Mouse (Mus musculus) intestine, embryonic 14.5 days (tissue): ENCODE data around the gene Zfp2. TPM values are rescaled to one million over a fixed set of nuclear protein-coding genes. Genes with fewer than 3 reads are reported as not detected.
A peak's percentile ranks its signal among the peaks of the same experiment; 100 is the strongest.

ENCODE experiments used
- ATAC-seq: fragments of 200-750 bp; cut with Nextera tagmentation; replicated peaks from 2 replicates; pipeline ENCODE4 v1.8.0; 2017; ENCODE audit warnings: low read depth, moderate number of reproducible peaks, moderate TSS enrichment, moderate library complexity; ENCODE audit not compliant: low FRiP score, low TSS enrichment
- DNase-seq: peaks from one replicate; pipeline ENCODE4 v3.0.0-alpha.2; 2018; ENCODE audit warnings: low spot score
- H3K27ac ChIP-seq: fragments of 300-500 bp; sonication (generic); 2 replicates; pipeline ENCODE4 v1.5.1; 2014; ENCODE audit warnings: low read depth, mild to moderate bottlenecking, control low read depth
- H3K27me3 ChIP-seq: fragments of 300-500 bp; sonication (generic); replicated peaks from 2 replicates; pipeline ENCODE4 v1.6.1; 2014; ENCODE audit warnings: low read length, control low read depth; ENCODE audit not compliant: control insufficient read depth, insufficient read depth
- H3K36me3 ChIP-seq: fragments of 300-500 bp; sonication (generic); 2 replicates; pipeline ENCODE4 v1.6.1; 2014; ENCODE audit warnings: low read length, control low read depth; ENCODE audit not compliant: control insufficient read depth, insufficient read depth
- H3K4me1 ChIP-seq: fragments of 300-500 bp; sonication (generic); replicated peaks from 2 replicates; pipeline ENCODE4 v1.6.1; 2014; ENCODE audit warnings: low read length, control low read depth, mixed read lengths; ENCODE audit not compliant: control insufficient read depth, insufficient read depth
- H3K4me2 ChIP-seq: fragments of 300-500 bp; sonication (generic); 2 replicates; pipeline ENCODE4 v1.6.1; 2014; ENCODE audit warnings: low read length
- H3K4me3 ChIP-seq: fragments of 300-500 bp; sonication (generic); 2 replicates; pipeline ENCODE4 v1.5.1; 2014; ENCODE audit warnings: low read depth, low read length, control low read depth, mixed read lengths
- H3K9ac ChIP-seq: fragments of 300-500 bp; sonication (generic); 2 replicates; pipeline ENCODE4 v1.6.1; 2014; ENCODE audit warnings: mild to moderate bottlenecking, low read length
- H3K9me3 ChIP-seq: fragments of 300-500 bp; sonication (generic); 2 replicates; pipeline ENCODE4 v1.6.1; 2016; ENCODE audit warnings: low read length, control low read depth; ENCODE audit not compliant: control insufficient read depth
- WGBS: fragments of 180-500 bp; shearing (Covaris S2); extraction: QIAGEN DNeasy Blood & Tissue Kit; methylation state at CpG from one replicate; pipeline ENCODE4 v1.1.7; 2014; 5-methylcytosine and 5-hydroxymethylcytosine counted together
- polyA plus RNA-seq: library from polyadenylated mRNA; unstranded; fragments of >200 nt; fragmentation: Nextera tagmentation; extraction: Ambion mirVana; gene quantifications from 2 replicates; pipeline ENCODE4 v1.2.1, GENCODE M21; 2014

Zfp2 gene
- polyA plus RNA-seq, 1 experiment from 2014 or later, result 11.4 TPM

DNA sequence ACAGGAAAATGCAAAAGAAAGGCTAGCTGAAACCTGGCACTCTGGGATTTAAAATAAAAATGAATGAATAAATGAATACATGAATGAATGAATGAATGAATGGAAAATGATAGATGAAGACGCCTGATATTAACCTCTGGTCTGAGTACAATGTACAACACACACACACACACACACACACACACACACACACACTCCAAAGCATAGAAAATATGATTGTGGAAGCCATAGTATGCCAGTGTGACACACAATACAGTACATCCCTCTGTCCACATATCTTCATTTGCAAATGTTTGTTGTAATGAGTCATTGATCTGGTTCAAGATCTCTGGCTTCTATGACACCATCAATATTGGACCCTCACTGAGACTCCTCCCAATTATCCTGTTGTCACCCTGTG lies 16.1 kb upstream of the Zfp2 start:
- H3K36me3 ChIP-seq, result no peaks in the 10 kb centered on the region
- no peak for ATAC-seq
- no peaks in the 10 kb centered on the region for H3K9me3 ChIP-seq
- 78% methylated on average over 1 of the region's 1 CpGs for WGBS
- no peak overlapping the region for H3K9ac ChIP-seq
- H3K4me1 ChIP-seq, result 0 out of 2 replicates have a peak, but pooled peaks cover 5% of the 10 kb centered on the region
- peak overlapping the region; percentile 48; the same call in 1 of the 2 replicates for H3K4me3 ChIP-seq
- no peak for DNase-seq
- H3K4me2 ChIP-seq, result peak overlapping the region; percentile 98
- no peak overlapping the region for H3K27ac ChIP-seq
- H3K27me3 ChIP-seq, result no peaks in the 10 kb centered on the region

- H3K27ac ChIP-seq, result no peak within 1 kb of the TSS
- ATAC-seq (peak; percentile 92), DNase-seq (peak; percentile 90)
- H3K9me3 ChIP-seq, result no peaks in the 10 kb centered on the region
- H3K27me3 ChIP-seq, result no peaks in the 10 kb centered on the region
- H3K9ac ChIP-seq, result peak within 1 kb of the TSS; percentile 41
- H3K4me2 ChIP-seq, result peak within 1 kb of the TSS; percentile 98
- peak within 1 kb of the TSS; percentile 48 for H3K4me3 ChIP-seq
- 0 out of 2 replicates have a peak, but pooled peaks cover 5% of the 10 kb centered on the region for H3K4me1 ChIP-seq
- H3K36me3 ChIP-seq, result no peaks in the 10 kb centered on the region
- under 1% methylated on average over 18 of the region's 18 CpGs for WGBS
Measured at GRCm38 (mm10) chr11:50931451-50931866, 15.5 kb upstream of the Zfp2 start, which contains the start of gene Zfp354b. TSS of gene Zfp354b (minus strand) at chr11:50931633.

DNA sequence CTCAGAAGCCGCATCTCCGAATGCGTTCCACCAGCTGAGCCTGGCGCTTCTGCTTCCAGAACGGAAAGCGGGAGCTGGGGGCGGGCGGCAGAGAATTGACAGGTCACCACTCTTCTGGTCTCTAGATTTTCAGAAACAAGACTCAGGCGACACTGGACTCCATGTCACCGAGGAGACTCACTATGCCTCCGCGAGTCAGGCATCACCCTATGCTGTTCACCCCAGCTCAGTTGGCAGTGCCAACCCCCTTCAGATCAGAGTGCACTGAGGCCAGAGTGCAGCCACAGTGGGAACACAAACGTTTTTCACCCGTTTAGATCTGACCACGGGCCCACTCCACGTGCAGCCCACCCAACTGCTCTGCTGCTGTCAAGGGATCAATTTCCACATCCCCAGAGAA lies 15.1 kb upstream of the Zfp2 start:
- 2% methylated on average over 16 of the region's 16 CpGs for WGBS
- ATAC-seq, result peak; percentile 73
- peak overlapping the region; percentile 41 for H3K9ac ChIP-seq
- H3K9me3 ChIP-seq, result no peaks in the 10 kb centered on the region
- no peaks in the 10 kb centered on the region for H3K36me3 ChIP-seq
- DNase-seq, result no peak
- no peak overlapping the region for H3K27ac ChIP-seq
- 0 out of 2 replicates have a peak, but pooled peaks cover 5% of the 10 kb centered on the region for H3K4me1 ChIP-seq
- no peaks in the 10 kb centered on the region for H3K27me3 ChIP-seq
- peak overlapping the region; percentile 98 for H3K4me2 ChIP-seq
- peak overlapping the region; percentile 48 for H3K4me3 ChIP-seq

GRCm38 (mm10) chr11:50930469-50931014 lies 14.6 kb upstream of the Zfp2 start:
- Histone ChIP-seq H3K36me3 (no peaks in the 10 kb centered on the region), H3K27me3 (no peaks in the 10 kb centered on the region), H3K4me2 (peak overlapping the region; percentile 98), H3K27ac (no peak overlapping the region), H3K9ac (peak overlapping the region; percentile 41), H3K4me3 (peak overlapping the region; percentile 48), H3K9me3 (no peaks in the 10 kb centered on the region), H3K4me1 (0 out of 2 replicates have a peak, but pooled peaks cover 5% of the 10 kb centered on the region)
- WGBS, result 22% methylated on average over 14 of the region's 14 CpGs
- ATAC-seq (no peak), DNase-seq (peak; percentile 59)

DNA sequence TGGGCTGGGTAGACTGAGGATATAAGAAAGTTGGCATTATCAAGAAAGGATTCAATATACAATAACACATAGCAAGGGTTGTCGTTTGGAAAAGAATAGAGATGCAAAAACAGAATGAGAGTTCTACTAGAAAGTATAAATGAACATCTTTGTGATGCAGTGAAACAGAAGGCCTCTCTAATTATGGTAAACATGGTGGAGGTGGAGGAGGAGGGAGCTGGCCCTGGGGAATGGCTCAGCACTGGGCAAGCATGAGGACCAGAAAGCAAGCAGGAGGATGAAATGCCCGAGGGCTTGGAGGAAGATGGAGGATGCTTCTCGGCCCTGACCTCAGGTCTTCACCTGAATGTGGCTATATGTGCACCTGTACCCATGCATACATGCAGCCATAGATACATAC lies 1.5 kb downstream of the Zfp2 start:
- Histone ChIP-seq H3K4me1 (no peaks in the 10 kb centered on the region), H3K36me3 (peaks cover 31% of the 10 kb centered on the region), H3K27ac (no peak overlapping the region), H3K27me3 (no peaks in the 10 kb centered on the region), H3K4me3 (no peak overlapping the region), H3K9ac (no peak overlapping the region), H3K4me2 (no peak overlapping the region), H3K9me3 (0 out of 2 replicates have a peak, but pooled peaks cover 5% of the 10 kb centered on the region)
- DNase-seq (no peak), ATAC-seq (no peak)
- 96% methylated on average over 3 of the region's 3 CpGs for WGBS

- Histone ChIP-seq H3K4me3 (no peak overlapping the region), H3K27ac (no peak overlapping the region)
- 96% methylated on average over 1 of the region's 1 CpGs for WGBS
Measured at GRCm38 (mm10) chr11:50913301-50913700, 2.7 kb downstream of the Zfp2 start.

GRCm38 (mm10) chr11:50908136-50908535 lies 7.8 kb downstream of the Zfp2 start:
- Histone ChIP-seq H3K9ac (no peak overlapping the region), H3K27ac (no peak overlapping the region), H3K36me3 (peaks cover 81% of the 10 kb centered on the region), H3K4me3 (no peak overlapping the region), H3K27me3 (no peaks in the 10 kb centered on the region), H3K9me3 (peaks cover 14% of the 10 kb centered on the region; the same call in 1 of the 2 replicates), H3K4me1 (no peaks in the 10 kb centered on the region), H3K4me2 (no peak overlapping the region)
- no peak for DNase-seq
- WGBS, result 91% methylated on average over 5 of the region's 5 CpGs
- ATAC-seq, result no peak

More at GRCm38 (mm10) chr11:50913301-50913700, 2.7 kb downstream of the Zfp2 start:
- H3K36me3 ChIP-seq, result peaks cover 39% of the 10 kb centered on the region
- H3K27me3 ChIP-seq, result no peaks in the 10 kb centered on the region
- ATAC-seq (no peak), DNase-seq (no peak)
- 0 out of 2 replicates have a peak, but pooled peaks cover 5% of the 10 kb centered on the region for H3K9me3 ChIP-seq
- no peaks in the 10 kb centered on the region for H3K4me1 ChIP-seq
- no peak overlapping the region for H3K4me2 ChIP-seq
- no peak overlapping the region for H3K9ac ChIP-seq

DNA sequence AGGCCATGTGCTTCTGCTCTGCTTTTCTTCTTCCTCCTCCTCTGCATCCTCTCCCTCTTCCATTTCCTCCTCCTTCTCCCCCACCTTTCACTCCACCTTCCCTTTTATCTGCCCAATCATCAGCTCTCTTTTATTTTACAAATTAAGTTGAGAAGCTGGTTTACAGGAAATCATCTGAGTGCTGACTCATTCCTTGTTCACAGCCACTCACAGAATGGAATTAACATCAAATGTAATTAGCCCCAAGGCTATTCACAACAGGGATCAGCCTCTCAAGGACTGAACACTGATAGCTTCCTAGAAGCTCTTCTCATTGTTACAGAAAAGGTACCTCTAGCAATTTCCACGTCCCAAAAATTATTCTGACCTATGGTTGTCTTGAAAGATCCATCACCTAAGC lies 18.6 kb downstream of the Zfp2 start:
- H3K4me3 ChIP-seq, result no peak overlapping the region
- DNase-seq (no peak), ATAC-seq (no peak)
- peaks cover 47% of the 10 kb centered on the region for H3K9me3 ChIP-seq
- peaks cover 28% of the 10 kb centered on the region for H3K36me3 ChIP-seq
- WGBS, result 74% methylated on average over 1 of the region's 1 CpGs
- no peak overlapping the region for H3K4me2 ChIP-seq
- no peaks in the 10 kb centered on the region for H3K4me1 ChIP-seq
- H3K27me3 ChIP-seq, result no peaks in the 10 kb centered on the region
- H3K27ac ChIP-seq, result no peak overlapping the region
- H3K9ac ChIP-seq, result no peak overlapping the region

DNA sequence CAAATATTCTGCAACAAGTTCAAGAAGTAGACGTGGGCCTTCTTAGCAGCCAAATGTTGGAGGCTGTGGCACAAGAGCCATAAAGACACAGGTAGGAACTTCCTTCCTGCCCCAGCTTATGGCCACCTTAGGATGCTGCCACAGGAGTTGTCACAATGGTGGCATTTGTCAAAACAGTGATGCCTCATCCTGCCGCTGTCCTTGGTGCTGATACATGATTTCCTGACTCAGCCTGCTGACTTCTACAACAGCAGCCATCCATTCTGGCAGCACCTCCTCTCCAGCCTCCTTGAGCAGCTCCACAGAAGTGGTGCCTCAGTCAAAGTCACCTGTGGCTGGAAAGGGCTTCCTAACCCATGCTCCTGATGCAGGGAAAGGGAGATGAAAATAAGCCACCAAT lies 23.5 kb downstream of the Zfp2 start:
- Histone ChIP-seq H3K4me3 (no peak overlapping the region), H3K4me2 (no peak overlapping the region), H3K9me3 (0 out of 2 replicates have a peak, but pooled peaks cover 4% of the 10 kb centered on the region), H3K36me3 (no peaks in the 10 kb centered on the region), H3K4me1 (no peaks in the 10 kb centered on the region), H3K27ac (no peak overlapping the region), H3K9ac (no peak overlapping the region), H3K27me3 (no peaks in the 10 kb centered on the region)
- DNase-seq (no peak), ATAC-seq (no peak)
- 39% methylated on average over 2 of the region's 2 CpGs for WGBS
